Mouse (Mus musculus) limb, embryonic 14.5 days (tissue): ENCODE data around the gene Rab2b. TPM values are rescaled to one million over a fixed set of nuclear protein-coding genes. Genes with fewer than 3 reads are reported as not detected.

Experiments used
- ATAC-seq: fragments of 200-750 bp; cut with Nextera tagmentation; 2 replicates; pipeline ENCODE4 v1.8.0; 2017; ENCODE audit warnings: low read depth, moderate number of reproducible peaks, moderate TSS enrichment; ENCODE audit not compliant: low FRiP score
- DNase-seq: peaks from one replicate; pipeline ENCODE4 v3.0.0-alpha.2; 2015; ENCODE audit warnings: low spot score
- H3K27ac ChIP-seq: fragments of 300-500 bp; sonication (generic); replicated peaks from 2 replicates; pipeline ENCODE4 v1.5.1; 2014; ENCODE audit warnings: low read depth, mild to moderate bottlenecking, low read length, moderate library complexity, mixed read lengths
- H3K27me3 ChIP-seq: fragments of 300-500 bp; sonication (generic); 2 replicates; pipeline ENCODE4 v1.6.1; 2014; ENCODE audit warnings: low read length, mixed read lengths; ENCODE audit not compliant: control insufficient read depth, insufficient read depth
- H3K36me3 ChIP-seq: fragments of 300-500 bp; sonication (generic); 2 replicates; pipeline ENCODE4 v1.6.1; 2014; ENCODE audit warnings: mild to moderate bottlenecking, low read length, moderate library complexity, mixed read lengths; ENCODE audit not compliant: control insufficient read depth, insufficient read depth
- H3K4me1 ChIP-seq: fragments of 300-500 bp; sonication (generic); 2 replicates; pipeline ENCODE4 v1.6.1; 2014; ENCODE audit warnings: antibody characterized with exemption, low read length, mixed read lengths; ENCODE audit not compliant: control insufficient read depth, insufficient read depth
- H3K4me2 ChIP-seq: fragments of 300-500 bp; sonication (generic); replicated peaks from 2 replicates; pipeline ENCODE4 v1.6.1; 2014; ENCODE audit warnings: low read depth, mild to moderate bottlenecking, low read length, moderate library complexity; ENCODE audit not compliant: severe bottlenecking
- H3K4me3 ChIP-seq: fragments of 300-500 bp; sonication (generic); replicated peaks from 2 replicates; pipeline ENCODE4 v1.5.1; 2014; ENCODE audit warnings: low read length
- H3K9ac ChIP-seq: fragments of 300-500 bp; sonication (generic); 2 replicates; pipeline ENCODE4 v1.6.1; 2014; ENCODE audit warnings: mild to moderate bottlenecking, low read depth, low read length, moderate library complexity; ENCODE audit not compliant: severe bottlenecking
- H3K9me3 ChIP-seq: fragments of 300-500 bp; sonication (generic); 2 replicates; pipeline ENCODE4 v1.6.1; 2016; ENCODE audit warnings: low read length; ENCODE audit not compliant: control insufficient read depth
- POLR2A ChIP-seq: fragments of 200-500 bp; IDR thresholded peaks from 2 replicates; pipeline ENCODE4 v1.8.0; 2012; ENCODE audit warnings: inconsistent platforms, mild to moderate bottlenecking, moderate library complexity, borderline replicate concordance; ENCODE audit not compliant: insufficient read depth, insufficient read length; ENCODE audit errors: extremely low read depth
- WGBS: fragments of 180-500 bp; shearing (Covaris S2); extraction: QIAGEN DNeasy Blood & Tissue Kit; methylation state at CpG from one replicate; pipeline ENCODE4 v1.1.7; 2014; 5-methylcytosine and 5-hydroxymethylcytosine counted together
- polyA plus RNA-seq, 2 experiments: library from polyadenylated mRNA; depleted of rRNA in 1 of 2; stranded (reverse) in 1 of 2; unstranded in 1 of 2; fragments of >200 nt; fragmentation: Nextera tagmentation in 1 of 2; extraction: Ambion mirVana in 1 of 2; gene quantifications; 2 replicates each; pipeline versions ENCODE4 v1.2.1 to v1.2.3; 2012 to 2014

Rab2b gene
- polyA plus RNA-seq, 2 experiments = 21.4 to 29.5 TPM

DNA sequence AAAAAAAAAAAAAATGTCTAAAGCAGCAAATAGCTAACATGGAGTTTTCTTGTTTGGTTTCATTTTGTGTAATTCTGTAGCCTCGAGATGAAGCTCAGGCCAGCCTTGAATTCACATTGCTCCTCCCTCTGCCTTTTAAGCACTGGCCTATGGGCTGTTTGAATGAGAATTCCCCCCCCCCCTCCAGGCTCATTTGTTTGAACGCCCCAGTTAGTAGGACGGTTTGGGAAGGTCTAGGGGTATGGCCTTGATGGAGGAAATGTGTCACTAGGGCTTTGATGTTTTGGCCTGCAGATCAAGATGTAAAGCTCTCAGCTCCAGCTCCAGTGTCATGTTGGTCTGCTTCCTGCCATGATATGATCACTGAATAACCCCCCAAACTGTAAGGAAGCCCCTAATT is 6.6 kb downstream of the Rab2b start:
- Histone ChIP-seq H3K27me3 (no peaks in the 10 kb centered on the region), H3K9me3 (no peaks in the 10 kb centered on the region), H3K4me3 (no peak overlapping the region), H3K4me2 (no peak overlapping the region), H3K27ac (no peak overlapping the region), H3K9ac (no peak overlapping the region), H3K4me1 (no peaks in the 10 kb centered on the region), H3K36me3 (peaks cover 24% of the 10 kb centered on the region; the same call in 1 of the 2 replicates)
- DNase-seq (no peak), ATAC-seq (no peak)
- TF ChIP-seq POLR2A = no peak
- WGBS = 66% methylated on average over 3 of the region's 3 CpGs

DNA sequence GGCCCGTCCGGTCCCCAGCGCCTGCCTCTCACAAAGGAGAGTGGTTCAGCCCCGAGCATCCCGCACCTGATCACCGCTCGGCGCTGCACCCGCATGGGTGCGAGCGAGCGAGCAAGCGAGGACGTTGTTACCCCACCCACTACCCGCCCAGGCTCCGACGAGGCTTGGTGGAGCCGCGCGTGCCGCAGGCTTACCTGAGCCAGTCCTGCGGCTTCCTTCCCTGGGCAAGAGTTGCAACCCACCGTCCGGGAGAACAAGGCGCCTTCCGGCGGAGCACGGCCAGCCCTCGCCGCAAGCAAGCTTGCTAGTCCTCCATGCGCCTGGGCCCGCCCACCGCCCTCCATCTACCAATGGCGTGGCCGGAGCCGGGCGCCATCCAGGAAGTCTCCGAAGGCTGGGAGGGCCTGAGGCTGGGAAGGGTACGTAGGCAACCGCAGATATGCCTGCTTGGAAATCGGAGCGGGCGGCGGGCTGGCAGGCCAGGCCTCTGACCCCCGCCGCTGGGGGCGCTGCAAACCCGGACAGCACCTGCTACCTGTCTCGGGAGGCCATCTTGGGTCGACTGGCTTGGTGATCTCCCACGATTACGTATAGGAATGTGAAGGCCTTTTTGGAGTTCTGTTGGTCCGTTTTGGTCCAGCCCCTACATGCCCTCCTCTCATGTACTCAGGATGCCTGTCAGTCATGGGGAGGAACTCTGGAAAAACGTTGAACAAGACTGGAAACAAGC is 21.7 kb downstream of the Rab2b start, which contains the start of gene Chd8:
Gene Chd8 (minus strand): TSS at position 297 of the 730 bp plus-strand sequence.
- Histone ChIP-seq H3K4me3 (peak within 1 kb of the TSS; percentile 80), H3K4me1 (peaks cover 13% of the 10 kb centered on the region), H3K27me3 (no peaks in the 10 kb centered on the region), H3K36me3 (peaks cover 8% of the 10 kb centered on the region; the same call in 1 of the 2 replicates), H3K9ac (peak within 1 kb of the TSS; percentile 85), H3K4me2 (peak within 1 kb of the TSS; percentile 75), H3K9me3 (no peaks in the 10 kb centered on the region), H3K27ac (peak within 1 kb of the TSS; percentile 89)
- WGBS = under 1% methylated on average over 41 of the region's 54 CpGs
- peak; percentile 93 for TF ChIP-seq POLR2A
- peak; percentile 100 for ATAC-seq
- peak; percentile 98 for DNase-seq

DNA sequence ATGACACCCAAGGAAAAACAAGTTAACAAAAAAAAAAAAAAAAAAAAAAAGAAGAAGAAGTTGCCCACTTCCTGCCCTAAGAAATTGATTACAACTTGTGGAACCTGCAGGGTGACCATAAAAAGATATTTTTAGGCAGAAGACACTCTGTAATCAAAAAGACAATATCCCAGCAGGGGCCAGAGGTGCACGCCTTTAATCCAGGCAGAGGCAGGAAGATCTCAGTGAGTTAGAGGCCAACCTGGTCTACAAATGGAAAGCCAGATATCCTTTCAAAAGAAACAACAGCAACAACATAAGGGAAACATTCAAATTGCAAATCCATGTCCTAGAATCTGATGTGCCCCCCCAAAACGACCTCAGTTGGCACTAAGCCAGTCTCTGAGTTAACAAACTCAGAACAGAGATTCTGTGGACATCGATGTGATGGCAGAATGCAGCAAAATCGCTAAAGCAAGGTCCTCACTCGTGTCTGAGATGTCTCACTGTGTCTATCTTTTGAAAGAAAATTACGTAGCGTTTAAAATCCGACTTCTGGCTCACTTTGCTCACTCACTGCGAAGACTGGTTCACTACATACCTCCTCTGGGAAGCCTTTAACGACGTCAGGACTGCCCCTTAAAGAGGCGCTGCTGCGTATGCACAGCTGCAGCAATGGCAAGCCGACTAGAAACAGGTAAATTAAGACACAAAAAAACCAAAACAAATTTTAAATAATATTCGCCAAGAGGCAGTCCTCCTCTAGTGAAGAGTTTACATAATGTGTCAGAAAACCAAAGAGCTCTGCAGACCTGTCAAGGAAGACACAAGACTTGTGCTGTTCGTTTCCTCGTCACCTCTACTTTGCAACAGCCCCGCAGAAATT is 22.8 kb downstream of the Rab2b start:
- Histone ChIP-seq H3K9me3 (no peaks in the 10 kb centered on the region), H3K4me1 (peaks cover 13% of the 10 kb centered on the region), H3K4me2 (peak overlapping the region; percentile 75), H3K36me3 (0 out of 2 replicates have a peak, but pooled peaks cover 5% of the 10 kb centered on the region), H3K4me3 (peak overlapping the region; percentile 80), H3K27me3 (no peaks in the 10 kb centered on the region), H3K9ac (peak overlapping the region; percentile 85), H3K27ac (peak overlapping the region; percentile 89)
- 7% methylated on average over 18 of the region's 18 CpGs for WGBS
- peak; percentile 29 for DNase-seq
- no peak for ATAC-seq
- no peak for TF ChIP-seq POLR2A

DNA sequence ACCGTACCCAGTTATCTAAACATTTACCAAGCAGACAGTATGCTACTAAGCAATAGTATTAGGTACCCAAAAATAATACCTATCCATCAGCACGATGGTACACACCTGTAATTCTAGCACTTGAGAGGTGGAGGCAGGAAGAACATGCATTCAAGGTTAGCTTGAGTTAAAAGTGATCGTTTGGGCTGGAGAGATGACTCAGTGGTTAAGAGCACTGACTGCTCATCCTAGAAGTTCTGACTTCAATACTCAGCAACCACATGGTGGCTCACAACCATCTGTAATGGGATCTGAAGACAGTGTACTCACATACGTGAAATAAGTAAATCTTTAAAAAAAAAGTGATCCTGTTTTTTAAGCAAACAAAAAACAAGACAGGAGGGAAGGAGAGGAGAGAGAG is 33.2 kb downstream of the Rab2b start:
- Histone ChIP-seq H3K4me2 (no peak overlapping the region), H3K27ac (no peak overlapping the region), H3K27me3 (no peaks in the 10 kb centered on the region), H3K4me3 (no peak overlapping the region), H3K36me3 (no peaks in the 10 kb centered on the region), H3K4me1 (no peaks in the 10 kb centered on the region; the same call in 1 of the 2 replicates), H3K9me3 (no peaks in the 10 kb centered on the region), H3K9ac (no peak overlapping the region)
- DNase-seq = no peak
- no peak for ATAC-seq
- 82% methylated on average over 4 of the region's 4 CpGs for WGBS
- no peak for TF ChIP-seq POLR2A

DNA sequence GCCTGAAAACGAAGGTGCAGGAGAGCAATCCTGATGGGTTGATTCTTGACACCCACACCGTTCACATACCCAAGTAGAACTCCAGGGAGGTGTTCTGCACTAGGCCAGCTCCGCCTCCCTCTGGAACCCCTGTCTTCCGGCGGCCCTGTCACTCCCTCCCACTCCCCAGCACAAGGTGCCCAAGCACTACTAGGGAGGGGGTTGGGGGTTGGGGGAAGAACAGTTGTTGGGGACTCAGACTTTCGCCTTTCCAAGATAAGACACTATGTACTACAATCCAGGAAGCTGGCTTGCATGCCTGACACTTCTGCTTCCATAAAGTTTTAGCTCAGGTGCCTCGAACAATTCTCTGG is 34.7 kb downstream of the Rab2b start:
- peak overlapping the region; percentile 79 for H3K9ac ChIP-seq
- no peak for TF ChIP-seq POLR2A
- peak overlapping the region; percentile 76 for H3K4me3 ChIP-seq
- 16% methylated on average over 7 of the region's 7 CpGs for WGBS
- peak overlapping the region; percentile 75 for H3K27ac ChIP-seq
- DNase-seq (no peak), ATAC-seq (peak; percentile 79)
- no peaks in the 10 kb centered on the region; the same call in 1 of the 2 replicates for H3K4me1 ChIP-seq
- no peaks in the 10 kb centered on the region for H3K27me3 ChIP-seq
- H3K4me2 ChIP-seq = peak overlapping the region; percentile 78
- no peaks in the 10 kb centered on the region for H3K9me3 ChIP-seq
- H3K36me3 ChIP-seq = no peaks in the 10 kb centered on the region
